ENCODE assay signal across 8 mouse cellular contexts in genomic region chr7:25847722-25848443, GRCm38 (mm10). TPM values are rescaled to one million over a fixed set of nuclear protein-coding genes. Genes with fewer than 3 reads are reported as not detected.
DNase-seq lines count a peak whose midpoint lies in the region; TF ChIP-seq lines count a peak whose summit lies in the region.

No protein-coding gene starts in this region.

- H3K4me3 ChIP-seq in left cerebral cortex, adult 2 months = peak overlapping the region; percentile 59
- H3K4me3 ChIP-seq in macrophage (ENCODE audit: inconsistent target) = peak overlapping the region; percentile 22; the same call in 1 of the 2 replicates

- peak; percentile 69 for DNase-seq in WW6 (ENCODE audit: low read depth, low spot score)
- peak; percentile 82 for DNase-seq in cerebellum, postnatal 36 days
- peak; percentile 70 to 77 for DNase-seq in gastrocnemius, adult 8-10 months (ENCODE audit: low spot score in 2 of 2)
- peak; percentile 82 for DNase-seq in hindlimb bud, embryonic 11.5 days (ENCODE audit: extremely low spot score, low read depth, low spot score)
- peak; percentile 78 to 89 for DNase-seq in left cerebral cortex, adult 2 months (ENCODE audit: extremely low spot score in 1 of 2, low spot score in 2 of 2)
- DNase-seq in retina, postnatal 7 days (ENCODE audit: low read depth, low spot score) = peak; percentile 69
- DNase-seq in urinary bladder, adult 18-20 months (ENCODE audit: low spot score in 2 of 2) = peak; percentile 80 to 87

- peak; percentile 85 for TF ChIP-seq CTCF in left cerebral cortex, adult 2 months (IDR thresholded peaks at IDR 0.05)

- intact Hi-C loops in left cerebral cortex, adult 2 months (cut with DNase I) = loop anchor here (1.0 kb wide), 1 partner anchor 92 kb away; no protein-coding TSS in a partner anchor

- no peak overlapping the region for H3K27ac ChIP-seq in left cerebral cortex, adult 2 months
- no peak overlapping the region for H3K27ac ChIP-seq in macrophage

- no peaks in the 10 kb centered on the region for H3K36me3 ChIP-seq in macrophage (ENCODE audit: inconsistent target)

- 12% methylated on average over 13 of the region's 13 CpGs for WGBS in macrophage (ENCODE audit: missing documents)

- no peaks in the 10 kb centered on the region for H3K79me2 ChIP-seq in macrophage (ENCODE audit: inconsistent target)

RNA-seq across cellular contexts. Expression of gene Cyp2s1, which starts 31.2 kb away (rescaled TPM):
- total RNA-seq in gastrocnemius, adult 8-10 months (2022) = under 1 TPM in 3 of 4 experiments, not detected in 1; 0.11 to 0.44 (median 0.22) TPM
- 1 to 10 TPM; 3.2 to 4.2 TPM for total RNA-seq in left cerebral cortex, adult 2 months (2021)
- total RNA-seq in macrophage (2018; cell fraction: chromatin; rRNA removed) = under 1 TPM in 6 of 26 experiments, not detected in 20; 0.22 to 0.93 (median 0.47) TPM
- total RNA-seq in macrophage (2018; cell fraction: cytosol; rRNA removed) = under 1 TPM in 18 of 26 experiments, not detected in 8; 0.03 to 0.49 (median 0.19) TPM
- total RNA-seq in macrophage (2018; cell fraction: nucleus; rRNA removed) = under 1 TPM in 5 of 26 experiments, not detected in 21; 0.12 to 0.82 (median 0.40) TPM
- polyA plus RNA-seq in macrophage (2018) = 0.17 to 0.20 TPM in 2 of 3 replicates, not detected in the other

RNA-seq across cellular contexts. Expression of gene Cyp2b10, which starts 49.5 kb away (rescaled TPM):
- under 1 TPM in 1 of 4 experiments, not detected in 3; 0.13 TPM for total RNA-seq in gastrocnemius, adult 8-10 months (2022)
- total RNA-seq in left cerebral cortex, adult 2 months (2021) = under 1 TPM in 1 of 2 experiments, not detected in 1; 0.18 TPM
- not detected for total RNA-seq in macrophage (2018; cell fraction: chromatin; rRNA removed)
- not detected for total RNA-seq in macrophage (2018; cell fraction: cytosol; rRNA removed)
- not detected for total RNA-seq in macrophage (2018; cell fraction: nucleus; rRNA removed)
- polyA plus RNA-seq in macrophage (2018) = not detected in 3 replicates

RNA-seq across cellular contexts. Expression of gene Axl, which starts 59.4 kb away (rescaled TPM):
- 10 to 100 TPM; 22.0 to 45.0 (median 28.1) TPM for total RNA-seq in gastrocnemius, adult 8-10 months (2022)
- total RNA-seq in left cerebral cortex, adult 2 months (2021) = 10 to 100 TPM; 33.2 to 40.5 TPM
- 100 to 1,000 TPM in 2 of 26 experiments, 10 to 100 TPM in 24; 16.6 to 141 (median 50.7) TPM for total RNA-seq in macrophage (2018; cell fraction: chromatin; rRNA removed)
- total RNA-seq in macrophage (2018; cell fraction: cytosol; rRNA removed) = 100 to 1,000 TPM in 8 of 26 experiments, 10 to 100 TPM in 18; 37.8 to 153 (median 73.1) TPM
- 100 to 1,000 TPM in 21 of 26 experiments, 10 to 100 TPM in 5; 57.2 to 345 (median 142) TPM for total RNA-seq in macrophage (2018; cell fraction: nucleus; rRNA removed)
- polyA plus RNA-seq in macrophage (2018) = 47.8 to 96.5 TPM (median 55.0 TPM) in 3 replicates
